Mouse (Mus musculus) liver, embryonic 16.5 days (tissue): Measurements from ENCODE around the gene Txnrd2. TPM values are rescaled to one million over a fixed set of nuclear protein-coding genes. Genes with fewer than 3 reads are reported as not detected.

Experiments used
- ATAC-seq: fragments of 200-750 bp; cut with Nextera tagmentation; 2 replicates; pipeline ENCODE4 v1.8.0; 2017; ENCODE audit warnings: low read depth, mild to moderate bottlenecking, moderate number of reproducible peaks, moderate library complexity
- H3K27ac ChIP-seq: fragments of 300-500 bp; sonication (generic); 2 replicates; pipeline ENCODE4 v1.5.1; 2014; ENCODE audit warnings: mild to moderate bottlenecking, low read length
- H3K27me3 ChIP-seq: fragments of 300-500 bp; sonication (generic); 2 replicates; pipeline ENCODE4 v1.6.1; 2014; ENCODE audit warnings: low read depth, low read length, mixed read lengths; ENCODE audit not compliant: control insufficient read depth, insufficient read depth
- H3K36me3 ChIP-seq: fragments of 300-500 bp; sonication (generic); 2 replicates; pipeline ENCODE4 v1.6.1; 2014; ENCODE audit warnings: mild to moderate bottlenecking; ENCODE audit not compliant: control insufficient read depth, insufficient read depth
- H3K4me1 ChIP-seq: fragments of 300-500 bp; sonication (generic); 2 replicates; pipeline ENCODE4 v1.6.1; 2014; ENCODE audit warnings: low read depth, low read length, mixed read lengths; ENCODE audit not compliant: control insufficient read depth
- H3K4me2 ChIP-seq: fragments of 300-500 bp; sonication (generic); 2 replicates; pipeline ENCODE4 v1.6.1; 2014; ENCODE audit warnings: low read depth, low read length, mixed read lengths
- H3K4me3 ChIP-seq: fragments of 300-500 bp; sonication (generic); 2 replicates; pipeline ENCODE4 v1.5.1; 2014; ENCODE audit warnings: low read depth, mild to moderate bottlenecking, low read length
- H3K9ac ChIP-seq: fragments of 300-500 bp; sonication (generic); 2 replicates; pipeline ENCODE4 v1.6.1; 2014; ENCODE audit warnings: low read depth, low read length
- H3K9me3 ChIP-seq: fragments of 300-500 bp; sonication (generic); replicated peaks from 2 replicates; pipeline ENCODE4 v1.6.1; 2016; ENCODE audit warnings: low read length; ENCODE audit not compliant: control insufficient read depth
- WGBS: fragments of 180-500 bp; shearing (Covaris S2); extraction: QIAGEN DNeasy Blood & Tissue Kit; methylation state at CpG from one replicate; pipeline ENCODE4 v1.1.7; 2014; ENCODE audit not compliant: insufficient replicate concordance; 5-methylcytosine and 5-hydroxymethylcytosine counted together
- polyA plus RNA-seq: library from polyadenylated mRNA; unstranded; fragments of >200 nt; fragmentation: Nextera tagmentation; extraction: Ambion mirVana; gene quantifications from 2 replicates; pipeline ENCODE4 v1.2.1, GENCODE M21; 2015

Txnrd2 gene
- polyA plus RNA-seq, 1 experiment from 2014 or later = 98.3 TPM

GRCm38 (mm10) chr16:18384211-18384610 is 42.0 kb upstream of the Txnrd2 start:
- Histone ChIP-seq H3K27ac (no peak overlapping the region), H3K4me1 (peaks cover 28% of the 10 kb centered on the region), H3K27me3 (no peaks in the 10 kb centered on the region), H3K9ac (no peak overlapping the region), H3K4me2 (no peak overlapping the region), H3K36me3 (no peaks in the 10 kb centered on the region), H3K4me3 (no peak overlapping the region), H3K9me3 (no peaks in the 10 kb centered on the region)
- 75% methylated on average over 7 of the region's 7 CpGs for WGBS
- no peak for ATAC-seq

- peaks cover 30% of the 10 kb centered on the region for H3K4me1 ChIP-seq
- WGBS = 86% methylated on average over 8 of the region's 8 CpGs
- H3K4me2 ChIP-seq = no peak overlapping the region
- H3K36me3 ChIP-seq = no peaks in the 10 kb centered on the region
- H3K27ac ChIP-seq = no peak overlapping the region
- no peaks in the 10 kb centered on the region for H3K27me3 ChIP-seq
- no peak overlapping the region for H3K9ac ChIP-seq
- no peak overlapping the region for H3K4me3 ChIP-seq
- ATAC-seq = no peak
- no peaks in the 10 kb centered on the region for H3K9me3 ChIP-seq
Measured at GRCm38 (mm10) chr16:18384659-18385058, 41.5 kb upstream of the Txnrd2 start.

- WGBS = 82% methylated on average over 5 of the region's 5 CpGs
- H3K9ac ChIP-seq = no peak overlapping the region
- H3K4me3 ChIP-seq = no peak overlapping the region
- H3K27ac ChIP-seq = no peak overlapping the region
- no peaks in the 10 kb centered on the region for H3K27me3 ChIP-seq
- ATAC-seq = no peak
- peaks cover 30% of the 10 kb centered on the region for H3K4me1 ChIP-seq
- no peaks in the 10 kb centered on the region for H3K9me3 ChIP-seq
- H3K4me2 ChIP-seq = no peak overlapping the region
- H3K36me3 ChIP-seq = no peaks in the 10 kb centered on the region
Measured at GRCm38 (mm10) chr16:18385411-18385810, 40.8 kb upstream of the Txnrd2 start.

- ATAC-seq = no peak
- Histone ChIP-seq H3K9ac (no peak overlapping the region), H3K4me3 (no peak overlapping the region), H3K27me3 (no peaks in the 10 kb centered on the region), H3K9me3 (no peaks in the 10 kb centered on the region), H3K4me1 (peaks cover 36% of the 10 kb centered on the region), H3K27ac (no peak overlapping the region), H3K36me3 (no peaks in the 10 kb centered on the region), H3K4me2 (no peak overlapping the region)
- 58% methylated on average over 7 of the region's 7 CpGs for WGBS
Measured at GRCm38 (mm10) chr16:18386451-18386850, 39.7 kb upstream of the Txnrd2 start.

GRCm38 (mm10) chr16:18386972-18387371 is 39.2 kb upstream of the Txnrd2 start:
- H3K4me1 ChIP-seq = peaks cover 41% of the 10 kb centered on the region
- H3K4me3 ChIP-seq = no peak overlapping the region
- no peaks in the 10 kb centered on the region for H3K36me3 ChIP-seq
- no peak for ATAC-seq
- no peak overlapping the region for H3K4me2 ChIP-seq
- peak overlapping the region; percentile 43 for H3K27ac ChIP-seq
- 0 out of 2 replicates have a peak overlapping the region, but pooled peaks have one; percentile 23 for H3K9ac ChIP-seq
- no peaks in the 10 kb centered on the region for H3K9me3 ChIP-seq
- WGBS = 43% methylated on average over 3 of the region's 3 CpGs
- H3K27me3 ChIP-seq = no peaks in the 10 kb centered on the region

- peak; percentile 68 for ATAC-seq
- H3K9me3 ChIP-seq = no peaks in the 10 kb centered on the region
- H3K27ac ChIP-seq = peak overlapping the region; percentile 72
- H3K27me3 ChIP-seq = no peaks in the 10 kb centered on the region
- peak overlapping the region; percentile 50 for H3K4me2 ChIP-seq
- no peaks in the 10 kb centered on the region for H3K36me3 ChIP-seq
- H3K9ac ChIP-seq = peak overlapping the region; percentile 26; the same call in 1 of the 2 replicates
- H3K4me1 ChIP-seq = peaks cover 46% of the 10 kb centered on the region
- 25% methylated on average over 5 of the region's 7 CpGs for WGBS
- no peak overlapping the region for H3K4me3 ChIP-seq
Measured at GRCm38 (mm10) chr16:18387704-18388582, 38.2 kb upstream of the Txnrd2 start.

GRCm38 (mm10) chr16:18388583-18389435 is 37.4 kb upstream of the Txnrd2 start:
- Histone ChIP-seq H3K4me3 (no peak overlapping the region), H3K27me3 (no peaks in the 10 kb centered on the region), H3K4me2 (no peak overlapping the region), H3K27ac (peak overlapping the region; percentile 72), H3K9me3 (no peaks in the 10 kb centered on the region), H3K9ac (0 out of 2 replicates have a peak overlapping the region, but pooled peaks have one; percentile 26), H3K4me1 (peaks cover 55% of the 10 kb centered on the region), H3K36me3 (no peaks in the 10 kb centered on the region)
- ATAC-seq = no peak
- 66% methylated on average over 14 of the region's 14 CpGs for WGBS

- WGBS = 71% methylated on average over 6 of the region's 6 CpGs
- H3K36me3 ChIP-seq = no peaks in the 10 kb centered on the region
- H3K9me3 ChIP-seq = no peaks in the 10 kb centered on the region
- H3K9ac ChIP-seq = no peak overlapping the region
- H3K4me3 ChIP-seq = no peak overlapping the region
- H3K27me3 ChIP-seq = no peaks in the 10 kb centered on the region
- peaks cover 64% of the 10 kb centered on the region for H3K4me1 ChIP-seq
- H3K4me2 ChIP-seq = no peak overlapping the region
- no peak for ATAC-seq
- peak overlapping the region; percentile 42 for H3K27ac ChIP-seq
Measured at GRCm38 (mm10) chr16:18390399-18390798, 35.8 kb upstream of the Txnrd2 start.
